Mouse (Mus musculus) spleen, adult 10 weeks (tissue): ENCODE results near the gene 2410141K09Rik. TPM values are rescaled to one million over a fixed set of nuclear protein-coding genes. Genes with fewer than 3 reads are reported as not detected.

Experiments used
- polyA plus RNA-seq: library from polyadenylated mRNA; stranded (reverse); fragments of 350-450 nt; fragmentation: Illumina TruSeq; extraction: RNeasy Lipid Tissue Mini Kit (QIAGEN cat#74804); gene quantifications from one replicate; pipeline ENCODE4 v1.2.3, GENCODE M21; 2015; ENCODE audit warnings: low replicate concordance; ENCODE audit not compliant: insufficient read depth

Gene 2410141K09Rik
- not detected for polyA plus RNA-seq

DNA sequence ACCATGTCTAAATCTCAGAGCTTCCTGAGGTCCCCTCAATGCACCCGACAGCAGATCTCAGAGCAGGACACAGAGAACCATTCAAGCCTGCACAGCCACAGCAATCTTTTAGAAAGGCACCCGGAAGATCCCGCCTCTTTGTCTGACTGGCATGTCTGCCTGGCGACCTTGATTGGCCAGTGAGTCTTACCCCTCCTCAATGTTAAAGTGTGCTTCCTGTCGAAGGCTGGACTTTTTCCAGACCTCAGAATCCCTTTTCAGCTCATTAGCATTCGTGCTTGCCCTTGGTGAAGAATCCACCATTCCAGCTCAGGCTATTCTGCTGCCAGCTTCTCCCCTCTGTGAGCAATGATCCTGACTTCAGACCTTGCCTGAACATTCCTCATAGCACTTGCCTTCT, at the start of gene 2410141K09Rik:
Gene 2410141K09Rik (minus strand): TSS at position 101 of the 400 bp plus-strand sequence.

Other genes with a start within 250 kb of the 2410141K09Rik start
- gene Gm10772, start 213.5 kb downstream of the 2410141K09Rik start, polyA plus RNA-seq: not detected